Mouse (Mus musculus) NIH3T3 (cell line): ENCODE data around the gene Ripor1.

Experiments used
- DNase-seq: peaks from one replicate; pipeline ENCODE4 v3.0.0-alpha.2; 2012; ENCODE audit warnings: low read depth

Gene Ripor1

DNA sequence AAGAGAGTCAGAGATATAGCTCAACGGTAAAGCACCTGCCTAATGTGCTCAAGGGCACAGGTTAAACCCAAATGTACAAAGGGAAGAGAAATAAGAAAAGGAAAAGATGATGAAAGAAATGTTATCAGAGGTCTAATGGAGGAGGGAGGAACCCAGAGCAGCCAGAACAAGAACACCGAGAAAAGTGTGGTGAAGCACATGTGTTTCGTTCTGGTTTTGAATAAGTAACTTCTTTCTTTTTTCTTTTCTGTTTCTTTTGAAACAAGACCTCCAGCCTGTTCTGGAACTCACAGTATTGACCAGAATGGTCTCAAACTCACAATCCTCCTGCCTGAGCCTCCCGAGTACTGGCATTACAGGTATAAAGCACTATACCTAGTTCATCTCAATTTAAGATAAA is 24.3 kb downstream of the Ripor1 start:
- no peak for DNase-seq

DNA sequence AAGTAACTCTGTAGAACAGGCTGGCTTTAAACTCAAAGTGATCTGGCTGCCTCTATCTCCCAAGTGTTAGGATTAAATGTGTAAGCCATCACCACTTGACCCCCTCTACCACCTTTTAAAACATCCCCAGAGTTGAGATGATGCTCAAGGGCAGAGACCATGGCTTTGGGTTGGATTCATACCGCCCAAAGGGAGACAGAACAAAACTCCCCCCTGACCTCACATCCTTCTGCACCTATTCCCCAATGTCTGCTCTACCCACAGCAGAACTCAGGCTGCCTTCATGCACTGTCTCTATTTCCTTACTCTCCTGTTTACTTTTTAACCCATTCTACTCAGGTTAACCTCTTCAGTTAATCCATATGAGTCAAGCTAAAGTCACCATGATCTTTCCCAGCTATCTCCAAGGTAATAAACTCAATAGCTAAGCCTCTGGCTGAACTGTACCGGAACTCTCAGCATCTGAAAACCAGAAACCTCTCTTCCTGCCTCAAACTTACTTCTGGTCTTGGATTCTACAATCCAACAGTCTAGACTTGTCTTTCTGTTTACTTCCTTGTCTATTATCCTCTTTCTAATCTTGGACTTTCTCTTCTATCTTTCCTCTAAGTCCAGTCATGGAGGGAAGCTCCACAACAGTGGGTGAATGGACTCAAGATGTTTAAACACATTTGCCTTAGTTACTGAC is 29.9 kb downstream of the Ripor1 start:
- DNase-seq: no peak

DNA sequence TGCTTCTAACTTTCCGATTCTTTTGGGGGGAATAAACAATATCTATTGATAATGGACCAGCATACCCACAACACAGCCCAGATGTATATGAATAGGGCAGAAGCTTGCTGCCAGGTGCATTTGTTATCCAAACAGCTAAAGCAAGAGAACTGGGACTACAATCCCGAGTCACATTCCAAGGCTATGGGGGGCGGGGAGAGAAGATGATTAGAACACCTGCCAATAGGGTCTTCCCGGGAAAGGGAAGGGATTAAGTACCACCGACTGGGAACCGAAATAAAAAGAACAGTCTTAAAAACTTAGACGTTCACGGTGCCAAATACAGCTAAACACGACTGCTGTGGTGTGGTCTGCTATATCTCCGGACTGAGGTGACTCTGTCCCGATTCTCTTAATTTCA is 30.4 kb downstream of the Ripor1 start:
- no peak for DNase-seq

DNA sequence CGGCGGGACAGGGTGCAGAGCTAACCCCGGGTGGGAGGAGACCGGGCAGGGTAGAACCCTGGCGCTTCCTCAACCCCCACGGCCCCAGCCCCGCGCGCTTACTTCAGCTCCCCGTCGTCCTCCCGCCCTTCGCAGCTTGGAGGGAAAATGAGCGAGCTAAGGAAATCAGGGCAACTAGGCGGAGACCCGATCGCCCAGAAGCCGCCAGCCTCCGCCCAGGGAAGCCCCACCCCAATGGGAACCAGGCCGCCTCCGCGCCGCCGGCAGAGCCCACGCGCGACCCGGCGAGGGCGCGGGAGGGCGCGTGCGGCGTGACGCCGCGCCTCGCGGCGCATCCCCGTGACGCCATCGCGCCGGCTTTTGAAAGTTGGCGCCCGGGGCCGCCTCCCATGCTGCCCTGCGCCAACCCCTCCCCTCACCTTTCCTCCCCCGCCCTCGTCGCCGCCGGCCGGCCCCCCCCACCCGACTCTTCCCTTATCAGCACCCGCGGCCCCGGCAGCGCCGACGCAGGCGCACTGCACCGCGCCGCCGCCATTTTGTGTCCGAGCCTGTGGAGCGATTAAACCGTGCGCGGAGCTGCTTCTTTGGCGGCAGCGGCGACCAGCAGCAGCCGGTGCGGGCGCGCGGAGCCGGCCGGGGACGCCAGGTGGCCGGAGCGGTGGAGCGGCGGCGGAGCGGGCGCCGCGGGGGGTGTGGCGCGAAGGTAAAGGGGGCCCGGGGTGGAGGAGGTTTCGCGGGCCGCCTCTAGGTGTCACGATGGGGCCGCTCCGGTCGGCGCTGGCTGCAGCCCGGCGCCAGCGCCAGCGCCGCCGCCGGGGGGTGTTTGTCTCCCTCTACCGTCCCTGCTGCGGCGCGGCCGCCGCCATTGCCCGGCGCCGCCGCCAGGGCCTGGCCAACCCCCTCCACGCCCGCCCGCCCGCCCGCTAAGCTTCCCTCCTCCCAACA is 31.2 kb downstream of the Ripor1 start, which contains the start of gene Ctcf:
Gene Ctcf, plus strand, starts transcription at position 551 of the 945 bp plus-strand sequence.
- peak; percentile 96 for DNase-seq

DNA sequence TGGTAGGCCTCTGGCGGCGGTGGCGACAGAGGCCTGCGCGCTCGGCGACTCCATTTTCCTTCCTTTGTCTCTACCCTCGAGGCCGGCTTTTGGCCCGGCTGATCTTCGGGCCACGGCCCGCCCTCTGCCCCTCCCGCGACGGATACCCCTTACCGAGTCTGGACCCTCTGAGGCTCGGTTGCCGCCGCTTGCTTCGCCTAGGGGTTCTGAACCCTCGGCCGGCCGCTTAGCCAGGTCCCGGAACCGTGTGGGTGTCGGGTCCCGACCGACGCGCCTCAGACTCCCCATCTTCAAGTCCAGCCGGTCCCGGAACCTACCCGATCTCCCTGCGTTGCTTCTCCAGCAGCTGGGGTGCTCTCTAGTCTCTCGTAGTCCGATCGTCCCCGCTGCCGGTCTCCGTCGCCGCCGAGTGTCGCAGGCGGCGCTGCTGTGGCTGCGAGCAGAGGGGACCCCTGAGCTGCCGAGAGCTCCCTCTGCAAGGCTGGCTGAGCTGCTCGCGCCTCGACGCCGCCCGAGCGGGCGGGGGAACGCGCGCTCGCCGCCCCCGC is 32.0 kb downstream of the Ripor1 start, which contains the start of gene Agrp:
Gene Agrp, minus strand, starts transcription at position 431 of the 548 bp plus-strand sequence.
- peak; percentile 56 for DNase-seq

DNA sequence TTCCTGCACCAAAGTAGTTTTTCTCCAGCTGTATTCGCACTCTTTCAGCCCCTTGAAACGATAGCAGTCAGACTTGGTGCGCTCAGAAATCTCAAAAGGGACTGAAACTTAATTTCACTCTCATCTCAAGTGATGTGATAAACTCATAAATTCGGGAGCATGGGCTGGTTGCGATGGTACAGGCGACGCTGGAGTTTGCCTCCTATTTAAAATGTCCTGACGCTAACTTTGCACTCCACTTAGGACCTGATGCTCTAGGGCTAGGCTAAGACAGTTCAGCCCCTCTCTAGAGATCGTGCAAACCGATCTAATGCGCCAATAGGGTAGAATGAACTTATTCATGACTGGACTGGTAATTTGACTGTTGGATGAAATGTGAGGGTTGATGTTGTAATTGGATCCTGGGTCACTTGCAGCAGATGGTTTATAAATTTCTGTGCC is 32.6 kb downstream of the Ripor1 start:
- peak; percentile 71 for DNase-seq

DNA sequence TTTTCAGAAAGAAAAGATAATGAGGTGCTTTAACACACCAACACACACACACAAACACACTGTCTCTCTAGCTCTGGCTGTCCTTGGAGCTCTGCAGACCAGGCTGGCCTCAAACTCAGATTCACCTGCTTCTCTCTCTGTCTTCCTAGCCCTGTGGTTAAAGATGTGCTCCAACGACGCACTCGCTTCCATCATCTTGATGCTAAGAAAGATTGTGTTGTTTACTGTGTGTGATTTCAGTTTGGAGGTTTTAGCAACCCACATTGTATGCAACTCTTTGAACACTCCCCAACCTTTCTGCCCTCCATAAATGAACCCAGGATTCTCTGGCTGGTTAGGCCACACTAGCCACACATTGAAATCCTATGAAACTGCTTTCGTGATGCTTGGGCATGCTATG is 33.5 kb downstream of the Ripor1 start:
- no peak for DNase-seq

DNA sequence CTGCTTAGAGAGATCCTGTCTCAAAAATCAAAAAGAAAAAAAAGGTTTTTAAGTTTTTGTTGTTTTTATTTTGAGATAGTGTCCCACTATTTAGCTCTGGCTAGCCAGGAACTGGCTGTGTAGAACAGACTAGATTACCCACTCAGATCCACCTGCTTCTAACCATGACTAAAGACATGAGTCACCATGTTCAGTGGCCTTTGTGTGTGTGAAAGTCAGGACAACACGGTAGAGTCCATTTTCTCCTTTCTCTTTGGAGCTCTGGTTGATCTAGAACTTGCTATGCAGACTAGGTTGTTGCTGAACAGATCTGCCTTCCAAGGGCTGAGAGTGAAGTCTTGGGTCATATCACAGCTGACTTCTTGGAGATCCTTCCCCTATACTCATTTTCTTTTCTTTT is 34.8 kb downstream of the Ripor1 start:
- no peak for DNase-seq

DNA sequence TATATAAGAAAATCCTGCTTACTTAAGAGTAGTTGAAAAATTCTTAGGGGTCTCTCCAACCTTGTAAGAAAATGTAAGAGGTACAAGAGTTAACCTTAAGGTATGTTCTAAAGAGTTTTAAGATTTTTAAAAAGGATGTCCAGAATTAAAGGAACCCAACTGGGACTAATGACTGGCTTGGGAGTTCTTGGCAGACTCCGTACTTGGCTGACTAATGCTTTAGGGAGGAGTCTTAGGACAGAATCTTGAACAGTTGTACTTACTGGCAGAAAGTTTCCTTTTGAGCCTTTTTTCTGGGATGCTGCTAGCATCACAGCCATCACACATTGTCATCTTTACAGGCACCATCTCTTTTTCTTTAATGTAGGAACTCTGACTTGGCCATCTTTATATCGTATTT is 35.5 kb downstream of the Ripor1 start:
- DNase-seq: peak; percentile 80

DNA sequence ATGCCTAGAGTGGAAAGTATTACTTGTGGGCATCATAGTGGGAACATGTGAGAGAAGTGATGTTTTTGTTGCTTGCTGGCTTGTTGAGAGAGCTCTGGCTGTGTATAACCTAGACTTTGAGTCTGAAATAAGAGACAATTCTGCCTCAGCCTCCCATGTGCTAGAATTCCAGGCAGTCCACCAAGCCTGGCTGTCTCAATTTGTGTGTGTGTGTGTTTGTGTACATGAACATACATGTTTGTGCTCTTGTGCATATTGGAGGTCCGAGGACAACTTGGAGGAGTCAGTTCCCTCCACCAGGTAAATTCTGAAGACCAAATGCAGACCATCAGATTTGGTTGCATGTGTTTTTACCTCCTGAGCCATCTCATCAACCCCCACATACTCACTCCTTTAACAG is 40.1 kb downstream of the Ripor1 start:
- no peak for DNase-seq

DNA sequence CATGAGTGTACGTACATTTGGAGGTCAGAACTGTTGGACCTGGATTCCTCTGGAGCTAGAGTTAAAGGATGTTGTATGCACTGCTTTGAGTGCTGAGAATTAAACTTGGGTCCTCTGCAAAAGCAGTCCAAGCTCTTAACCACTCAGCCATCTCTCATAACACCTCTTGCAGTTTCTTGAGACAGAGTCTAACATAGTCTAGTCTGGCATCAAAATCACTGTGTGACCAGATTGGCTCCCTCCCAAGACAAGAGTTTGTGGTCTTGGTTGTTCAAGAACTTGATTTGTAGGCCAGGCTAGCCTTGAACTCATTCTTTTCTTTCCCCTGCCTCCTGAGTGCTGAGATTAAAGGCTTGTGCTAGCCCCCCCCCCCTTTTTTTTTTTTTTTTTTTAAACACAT is 43.9 kb downstream of the Ripor1 start:
- DNase-seq: peak; percentile 21

DNA sequence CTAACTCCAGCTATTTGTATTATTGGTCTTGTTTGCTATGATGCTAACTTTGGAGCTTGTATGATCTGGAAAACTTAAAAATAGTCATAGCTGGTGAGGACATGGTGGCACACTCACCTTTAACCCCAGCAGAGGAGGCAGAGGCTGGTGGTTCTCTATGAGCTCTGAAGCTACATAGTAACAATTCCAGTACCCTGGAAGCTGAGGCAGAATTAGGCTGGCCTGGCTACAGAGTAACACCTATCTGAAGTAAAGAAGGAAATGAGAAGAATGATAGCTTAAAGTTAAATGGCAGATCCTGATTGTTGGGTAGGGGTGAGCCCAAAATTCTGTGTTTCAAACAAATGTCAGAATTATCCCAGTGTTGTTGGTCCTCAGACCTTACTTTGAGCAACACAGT is 52.6 kb downstream of the Ripor1 start:
- no peak for DNase-seq

DNA sequence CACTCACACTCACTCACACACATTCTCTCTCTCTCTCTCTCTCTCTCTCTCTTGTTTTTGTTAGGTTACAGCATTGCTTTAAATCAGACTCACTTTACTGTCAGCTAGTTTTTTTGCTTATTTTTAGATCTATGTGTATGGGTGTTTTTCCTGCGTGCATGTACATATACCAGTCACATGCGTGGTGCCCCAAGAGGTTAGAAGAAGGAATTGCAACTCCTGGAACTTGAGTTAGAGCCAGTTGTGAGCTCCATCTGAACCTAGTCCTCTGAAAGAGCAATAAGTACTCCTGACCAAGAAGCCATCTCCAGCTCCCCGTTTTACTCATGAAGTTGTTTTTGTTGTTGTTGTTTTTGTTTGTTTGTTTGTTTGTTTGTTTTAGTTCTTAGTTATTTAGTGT is 56.1 kb downstream of the Ripor1 start:
- peak; percentile 70 for DNase-seq
